Mouse (Mus musculus) heart, adult 9 months (tissue): ENCODE measurements around the gene Lrp11.

Experiments
- DNase-seq, 2 experiments: peaks; one replicate each; pipeline ENCODE4 v3.0.0; 2022; ENCODE audit warnings: low spot score in 2 of 2

The Lrp11 gene

GRCm38 (mm10) chr10:7623861-7624518 lies 34.4 kb downstream of the Lrp11 start:
- DNase-seq = no peak

GRCm38 (mm10) chr10:7629092-7629491 lies 39.5 kb downstream of the Lrp11 start:
- peak in 1 of 2 experiments; percentile 35 for DNase-seq

- DNase-seq = no peak
Observed at GRCm38 (mm10) chr10:7630286-7630685, 40.7 kb downstream of the Lrp11 start.

GRCm38 (mm10) chr10:7630951-7631720 lies 41.5 kb downstream of the Lrp11 start:
- DNase-seq = no peak

GRCm38 (mm10) chr10:7640366-7640765 lies 50.8 kb downstream of the Lrp11 start:
- DNase-seq = no peak

GRCm38 (mm10) chr10:7645911-7646310 lies 56.3 kb downstream of the Lrp11 start:
- DNase-seq = no peak

GRCm38 (mm10) chr10:7649059-7649458 lies 59.5 kb downstream of the Lrp11 start:
- no peak for DNase-seq

- DNase-seq = no peak
Observed at GRCm38 (mm10) chr10:7651057-7651456, 61.5 kb downstream of the Lrp11 start.

GRCm38 (mm10) chr10:7662471-7663141 lies 73.0 kb downstream of the Lrp11 start:
- no peak for DNase-seq

GRCm38 (mm10) chr10:7663159-7664026 lies 73.8 kb downstream of the Lrp11 start:
- peak; percentile 92 to 94 for DNase-seq

- DNase-seq = no peak
Observed at GRCm38 (mm10) chr10:7664027-7664526, 74.5 kb downstream of the Lrp11 start.

- DNase-seq = no peak
Observed at GRCm38 (mm10) chr10:7664889-7665288, 75.3 kb downstream of the Lrp11 start.

GRCm38 (mm10) chr10:7667342-7667802 lies 77.8 kb downstream of the Lrp11 start, which contains the start of gene Nup43:
TSS of gene Nup43 (plus strand) at chr10:7667503.
- DNase-seq = peak; percentile 87 to 89

- DNase-seq = no peak
Observed at GRCm38 (mm10) chr10:7673673-7674072, 84.1 kb downstream of the Lrp11 start.
